Mouse (Mus musculus) small intestine, adult 2 months (tissue): ENCODE data around the gene Gm45623.

Experiments
- CTCF ChIP-seq: fragments of 200-500 bp; IDR thresholded peaks from 2 replicates; pipeline ENCODE4 v1.5.1; 2012; ENCODE audit warnings: low read depth, mild to moderate bottlenecking, control low read depth, inconsistent platforms, low read length, moderate library complexity, mixed read lengths; ENCODE audit not compliant: insufficient replicate concordance, insufficient read length; ENCODE audit errors: extremely low read depth
- POLR2A ChIP-seq: fragments of 200-500 bp; IDR thresholded peaks from 2 replicates; pipeline ENCODE4 v1.6.1; 2012; ENCODE audit warnings: low read depth, mild to moderate bottlenecking, control low read depth, inconsistent platforms, low read length, moderate library complexity

GRCm38 (mm10) chr13:56704596-56704995, 49.0 kb downstream of the Gm45623 start:
- TF ChIP-seq CTCF (no peak), POLR2A (no peak)
